In genomic region chr9:122018782-122019395, GRCm38 (mm10) we compare ENCODE assay signal across 8 mouse cellular contexts. TPM values are rescaled to one million over a fixed set of nuclear protein-coding genes. Genes with fewer than 3 reads are reported as not detected.
DNase-seq lines count a peak whose midpoint lies in the region; ATAC-seq and TF ChIP-seq lines count a peak whose summit lies in the region.

No protein-coding gene starts in this region.

- WGBS in liver, adult 2 months = 9% methylated on average over 8 of the region's 8 CpGs
- WGBS in liver, embryonic 12.5 days (ENCODE audit: insufficient replicate concordance) = 24% methylated on average over 8 of the region's 8 CpGs
- 5% methylated on average over 8 of the region's 8 CpGs for WGBS in forebrain, embryonic 14.5 days
- 2% methylated on average over 8 of the region's 8 CpGs for WGBS in midbrain, embryonic 15.5 days

- no peak overlapping the region for H3K9ac ChIP-seq in liver, adult 2 months (ENCODE audit: low read depth, low read length)
- H3K9ac ChIP-seq in liver, embryonic 12.5 days = no peak overlapping the region
- H3K9ac ChIP-seq in forebrain, embryonic 14.5 days (ENCODE audit: low read length) = no peak overlapping the region
- no peak overlapping the region for H3K9ac ChIP-seq in midbrain, embryonic 15.5 days

- H3K27ac ChIP-seq in liver, adult 2 months (replicated peaks; ENCODE audit: insufficient read depth, low read depth, low read length) = 0 out of 2 replicates have a peak overlapping the region, but pooled peaks have one; percentile 10
- no peak overlapping the region for H3K27ac ChIP-seq in liver, embryonic 12.5 days
- peak overlapping the region; percentile 58 for H3K27ac ChIP-seq in forebrain, embryonic 14.5 days (ENCODE audit: low read depth, low read length)
- peak overlapping the region; percentile 62 for H3K27ac ChIP-seq in midbrain, embryonic 15.5 days

- intact Hi-C loops in left cerebral cortex, postnatal 10 days (cut with DNase I) = loop anchor here (5.0 kb wide), 2 partner anchors 168 to 208 kb away; no protein-coding TSS in a partner anchor

- H3K36me3 ChIP-seq in liver, adult 2 months (ENCODE audit: control insufficient read depth, insufficient read depth, low read length) = no peaks in the 10 kb centered on the region
- H3K36me3 ChIP-seq in liver, embryonic 12.5 days = no peaks in the 10 kb centered on the region
- H3K36me3 ChIP-seq in forebrain, embryonic 14.5 days (ENCODE audit: control insufficient read depth, insufficient read depth, low read length) = no peaks in the 10 kb centered on the region
- H3K36me3 ChIP-seq in midbrain, embryonic 15.5 days (replicated peaks) = no peaks in the 10 kb centered on the region

- H3K79me2 ChIP-seq in liver, adult 2 months (ENCODE audit: control insufficient read depth, insufficient read depth, low read length) = no peaks in the 10 kb centered on the region

- no peaks in the 10 kb centered on the region for H3K27me3 ChIP-seq in liver, adult 2 months (ENCODE audit: control insufficient read depth, insufficient read depth, low read length)
- H3K27me3 ChIP-seq in liver, embryonic 12.5 days (replicated peaks) = no peaks in the 10 kb centered on the region
- H3K27me3 ChIP-seq in forebrain, embryonic 14.5 days (replicated peaks; ENCODE audit: control insufficient read depth, insufficient read depth, low read length) = no peaks in the 10 kb centered on the region
- H3K27me3 ChIP-seq in midbrain, embryonic 15.5 days (replicated peaks) = no peaks in the 10 kb centered on the region

- no peak for TF ChIP-seq POLR2A in liver, adult 2 months (IDR thresholded peaks at IDR 0.05; ENCODE audit: extremely low read depth, insufficient read depth, low read length)

- ATAC-seq in liver, embryonic 12.5 days = no peak
- ATAC-seq in forebrain, embryonic 14.5 days = peak; percentile 88
- peak; percentile 89 for ATAC-seq in midbrain, embryonic 15.5 days (replicated peaks)

- H3K4me1 ChIP-seq in liver, adult 2 months (ENCODE audit: control insufficient read depth, insufficient read depth, low read length) = peaks cover 15% of the 10 kb centered on the region
- 0 out of 2 replicates have a peak, but pooled peaks cover 3% of the 10 kb centered on the region for H3K4me1 ChIP-seq in liver, embryonic 12.5 days
- peaks cover 5% of the 10 kb centered on the region for H3K4me1 ChIP-seq in forebrain, embryonic 14.5 days (ENCODE audit: control insufficient read depth, insufficient read depth, low read length)
- peaks cover 10% of the 10 kb centered on the region for H3K4me1 ChIP-seq in midbrain, embryonic 15.5 days

- no peak overlapping the region for H3K4me2 ChIP-seq in liver, embryonic 12.5 days
- peak overlapping the region; percentile 28; the same call in 1 of the 2 replicates for H3K4me2 ChIP-seq in forebrain, embryonic 14.5 days (ENCODE audit: low read length)
- peak overlapping the region; percentile 38 for H3K4me2 ChIP-seq in midbrain, embryonic 15.5 days

- peak; percentile 68 for DNase-seq in liver, adult 2 months (ENCODE audit: extremely low read depth, low read depth, low spot score)
- peak; percentile 72 for DNase-seq in cerebellum, adult 11 months
- peak; percentile 92 for DNase-seq in forebrain, embryonic 14.5 days (ENCODE audit: low spot score)
- DNase-seq in heart, postnatal 4 days = peak; percentile 75
- peak; percentile 59 to 68 for DNase-seq in left cerebral cortex, postnatal 10 days (ENCODE audit: extremely low spot score in 1 of 2, low spot score in 2 of 2)
- peak; percentile 37 for DNase-seq in thymus, postnatal 4 days

- no peak overlapping the region for H3K4me3 ChIP-seq in liver, adult 2 months (ENCODE audit: insufficient read depth, low read depth, low read length)
- no peak overlapping the region for H3K4me3 ChIP-seq in liver, embryonic 12.5 days
- H3K4me3 ChIP-seq in forebrain, embryonic 14.5 days (ENCODE audit: low read depth, low read length) = no peak overlapping the region
- H3K4me3 ChIP-seq in midbrain, embryonic 15.5 days = 0 out of 2 replicates have a peak overlapping the region, but pooled peaks have one; percentile 5

- TF ChIP-seq CTCF in liver, adult 2 months (IDR thresholded peaks at IDR 0.05; ENCODE audit: low read depth, low read length) = peak; percentile 48

- H3K9me3 ChIP-seq in liver, embryonic 12.5 days (replicated peaks) = no peaks in the 10 kb centered on the region
- H3K9me3 ChIP-seq in forebrain, embryonic 14.5 days (replicated peaks; ENCODE audit: control insufficient read depth, low read length) = no peaks in the 10 kb centered on the region
- H3K9me3 ChIP-seq in midbrain, embryonic 15.5 days = no peaks in the 10 kb centered on the region

RNA-seq across cellular contexts. Expression of gene Pomgnt2, which starts 22.0 kb away (rescaled TPM):
- 1.7 TPM in 2 replicates for total RNA-seq in liver, adult 2 months (2014; rRNA removed)
- polyA plus RNA-seq in liver, adult 2 months (2012; rRNA removed) = 3.8 and 5.3 TPM in 2 replicates
- polyA plus RNA-seq in liver, embryonic 12.5 days (2016; fragmentation: Nextera tagmentation; extraction: Ambion mirVana) = 3.4 and 3.5 TPM in 2 replicates
- 16.1 and 22.0 TPM in 2 replicates for polyA plus RNA-seq in forebrain, embryonic 14.5 days (2014; fragmentation: Nextera tagmentation; extraction: Ambion mirVana)
- total RNA-seq in heart, postnatal 4 days (2021) = 1 to 10 TPM; 7.8 to 7.9 TPM
- 10 to 100 TPM; 38.1 to 40.0 TPM for total RNA-seq in left cerebral cortex, postnatal 10 days (2021)
- polyA plus RNA-seq in midbrain, embryonic 15.5 days (2015; fragmentation: Nextera tagmentation; extraction: Ambion mirVana) = 37.1 and 37.9 TPM in 2 replicates

Comparison
In these comparisons a context has a peak if more than half of its experiments do, and no peak if none do; other contexts are left out.
1. DNase-seq: peak in every context shown above with its lines; median percentile 92 in forebrain, embryonic 14.5 days; 75 in heart, postnatal 4 days; 72 in cerebellum, adult 11 months; 68 in liver, adult 2 months; 64 in left cerebral cortex, postnatal 10 days; 37 in thymus, postnatal 4 days.